Mouse (Mus musculus): Measurements from ENCODE around the gene Cdkl3.

DNA sequence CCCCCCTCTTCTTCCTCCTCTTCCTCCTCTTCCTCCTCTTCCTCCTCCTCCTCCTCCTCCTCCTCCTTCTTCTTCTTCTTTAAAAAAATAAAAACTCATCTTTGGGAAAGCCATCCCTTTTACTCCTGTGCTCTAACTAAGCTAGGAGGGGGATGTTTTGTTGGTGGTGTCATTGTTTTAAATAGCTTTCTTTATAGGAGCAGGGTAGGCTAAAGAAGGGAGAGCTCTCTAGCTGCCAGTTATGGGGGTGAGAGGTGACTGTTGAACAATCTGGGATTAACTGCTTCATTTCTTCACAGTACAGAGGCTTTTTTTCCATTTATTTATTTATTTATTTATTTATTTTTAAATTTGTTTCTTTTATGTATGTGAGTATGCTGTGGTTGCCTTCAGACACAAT is 101.5 kb downstream of the Cdkl3 start:
- TF ChIP-seq CTCF (IDR thresholded peaks at IDR 0.05; ENCODE audit: low read depth) (no peak), EP300 (IDR thresholded peaks at IDR 0.05; ENCODE audit: low read depth) (no peak)
